Mouse (Mus musculus): ENCODE measurements at regions not wholly inside any gene's neighbourhood (a gene's known extent, or its start where the extent isn't known, plus 50 kb on each side); places are given as distances from the start of the nearest gene placed in this dataset.
A peak's percentile ranks its signal among the peaks of the same experiment; 100 is the strongest.

DNA sequence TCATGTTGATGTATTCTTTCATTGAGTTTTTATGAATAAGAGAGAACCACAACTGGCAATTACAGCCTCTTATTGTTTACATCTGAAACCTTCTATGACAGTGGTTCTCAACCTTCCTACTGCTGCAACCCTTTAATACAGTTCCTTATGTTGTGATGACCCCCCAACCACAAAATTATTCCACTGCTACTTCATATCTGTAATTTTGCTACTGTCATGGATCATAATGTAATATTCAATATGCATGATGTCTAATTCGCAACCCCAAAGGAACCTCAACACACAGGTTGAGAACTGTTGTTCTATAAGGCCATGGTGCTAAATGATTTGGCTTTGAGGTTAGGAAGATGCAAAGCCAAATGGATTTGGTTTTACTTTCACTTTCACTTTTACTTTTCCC lies 227.9 kb upstream of the Zic4 start:
- DNase-seq (ENCODE audit: low spot score), result no peak

DNA sequence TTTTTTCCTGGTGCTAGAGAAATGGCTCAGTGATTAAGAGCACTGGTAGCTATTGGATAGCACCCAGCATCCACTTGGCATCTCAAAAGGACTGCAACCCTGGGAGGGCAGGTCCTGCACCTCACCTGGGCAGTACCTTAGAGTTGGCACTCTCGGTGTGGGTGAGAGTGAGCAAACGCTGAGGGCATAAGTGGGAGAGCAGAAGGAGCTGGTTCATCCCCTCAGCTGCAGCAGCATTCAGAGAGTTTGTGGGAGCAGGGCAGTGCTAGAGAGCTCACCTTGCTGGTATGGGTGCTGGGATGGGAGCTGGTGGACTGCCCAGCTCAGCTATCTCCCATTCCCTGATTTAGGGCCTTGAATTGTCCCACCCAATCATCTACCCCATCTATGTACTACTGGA lies 227.1 kb upstream of the Zic4 start:
- DNase-seq (ENCODE audit: low spot score), result no peak

DNA sequence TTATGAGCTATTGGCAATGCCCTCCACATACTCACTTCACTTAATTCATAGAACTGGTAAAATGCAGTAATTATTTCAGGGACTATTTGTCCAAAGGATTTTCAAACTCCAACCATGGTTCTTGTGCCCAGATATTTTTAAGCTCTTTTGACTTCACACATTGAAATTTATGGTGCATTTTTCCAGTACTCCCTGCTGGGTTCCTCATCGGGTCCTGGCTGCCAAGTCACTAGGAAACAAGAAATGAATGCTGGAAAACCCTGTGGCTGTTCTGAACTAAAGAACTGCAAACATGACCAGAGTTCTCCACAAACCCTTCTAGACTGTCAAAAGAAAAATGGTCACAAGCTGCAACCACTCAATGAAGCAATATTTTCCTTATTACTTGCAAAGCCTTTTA lies 221.6 kb upstream of the Zic4 start:
- no peak for DNase-seq (ENCODE audit: low spot score)

DNA sequence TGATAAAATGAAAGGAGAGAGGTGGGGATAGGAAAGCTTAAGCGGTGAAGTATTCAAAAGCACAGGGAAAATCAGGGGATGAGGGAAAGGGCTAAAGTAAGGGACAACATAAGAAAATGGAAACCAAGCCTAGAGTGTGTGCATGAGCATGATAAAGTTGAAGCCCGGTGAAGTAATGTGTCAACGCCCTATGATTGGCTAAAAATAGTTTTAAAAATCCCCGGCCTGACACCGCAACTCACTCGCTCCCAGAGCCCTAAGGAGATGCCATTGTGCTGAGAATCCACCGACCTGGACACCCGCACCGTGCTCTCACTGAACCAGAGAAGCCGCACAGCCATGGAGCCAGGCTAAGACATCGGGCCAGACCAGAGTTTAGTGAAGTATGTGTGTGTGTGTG lies 210.3 kb upstream of the Zic4 start:
- DNase-seq (ENCODE audit: low spot score), result no peak

DNA sequence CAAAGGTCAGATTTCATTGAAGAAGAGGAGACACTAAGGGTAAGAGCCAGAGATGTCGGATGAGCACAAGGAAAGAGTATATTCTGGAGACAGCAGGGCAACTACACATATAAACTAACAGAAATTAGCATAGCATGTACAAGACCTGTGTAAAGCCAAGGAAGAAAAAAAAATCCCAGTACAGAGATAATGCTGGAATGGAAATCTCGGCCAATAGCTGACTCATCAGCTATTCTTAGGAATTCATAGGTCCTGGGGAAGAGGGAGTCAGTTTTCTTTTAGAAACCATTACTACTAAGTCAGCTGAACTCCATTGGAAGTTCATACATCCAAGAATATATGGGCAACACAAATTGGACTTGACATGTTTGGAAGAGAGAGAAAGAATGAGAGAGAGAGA lies 202.9 kb upstream of the Zic4 start:
- peak; percentile 16 for DNase-seq (ENCODE audit: low spot score)

DNA sequence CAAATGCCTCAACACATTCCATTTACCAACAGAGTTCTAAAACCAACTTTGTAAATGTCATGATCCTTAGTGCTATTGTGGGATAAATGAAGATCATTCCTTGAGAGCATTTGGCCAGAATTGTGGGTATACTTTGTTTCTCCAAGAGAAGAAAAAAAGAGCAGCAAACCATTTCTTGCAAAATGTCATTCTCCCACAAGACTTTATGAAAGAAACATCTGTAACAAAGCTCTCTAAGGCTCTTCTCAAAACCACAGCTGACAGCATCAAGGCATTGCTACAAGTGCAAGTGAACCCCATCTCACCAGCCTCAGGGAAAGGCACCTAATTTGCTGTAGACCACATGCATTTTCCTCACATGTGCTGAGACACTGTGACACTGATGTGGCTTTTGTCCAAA lies 194.3 kb upstream of the Zic4 start:
- DNase-seq (ENCODE audit: low spot score), result no peak

DNA sequence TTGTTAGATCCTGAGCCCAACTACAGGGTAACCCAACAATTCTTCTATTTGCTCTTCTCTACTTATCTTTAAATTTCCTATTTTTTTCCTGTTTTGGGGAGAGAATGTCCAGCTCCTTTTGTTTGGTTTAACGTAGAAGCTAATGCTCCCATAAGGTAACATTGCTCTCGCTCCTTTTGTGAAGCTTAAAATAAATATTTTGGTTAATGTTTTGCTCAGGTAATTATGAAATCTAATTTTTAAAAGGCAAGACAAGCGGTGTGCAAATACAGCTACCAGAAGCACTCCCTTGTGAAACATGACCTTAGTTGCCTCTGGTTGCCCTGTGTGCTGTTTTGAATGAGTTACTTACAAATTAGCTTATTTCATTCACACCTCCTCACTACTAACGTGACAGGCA lies 169.0 kb upstream of the Zic4 start:
- no peak for DNase-seq (ENCODE audit: low spot score)

DNA sequence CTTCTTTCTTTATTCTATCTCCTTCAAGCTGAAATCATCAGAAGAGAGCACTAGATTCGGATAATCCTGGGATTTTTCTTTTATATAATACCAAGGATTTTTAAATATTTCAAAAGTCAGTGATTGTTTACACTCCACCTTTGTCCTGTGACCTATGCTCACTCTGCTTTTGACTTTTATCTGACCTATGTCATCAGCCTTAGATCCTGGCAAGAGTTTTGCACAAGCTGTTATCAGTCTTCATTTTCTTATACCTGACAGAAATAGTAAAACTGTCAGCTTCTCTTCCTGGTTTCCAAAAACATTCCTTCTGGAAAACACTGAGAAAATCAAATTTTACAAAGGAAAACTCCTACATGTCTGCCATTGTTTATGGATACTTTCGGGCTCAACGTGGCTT lies 168.3 kb upstream of the Zic4 start:
- no peak for DNase-seq (ENCODE audit: low spot score)

DNA sequence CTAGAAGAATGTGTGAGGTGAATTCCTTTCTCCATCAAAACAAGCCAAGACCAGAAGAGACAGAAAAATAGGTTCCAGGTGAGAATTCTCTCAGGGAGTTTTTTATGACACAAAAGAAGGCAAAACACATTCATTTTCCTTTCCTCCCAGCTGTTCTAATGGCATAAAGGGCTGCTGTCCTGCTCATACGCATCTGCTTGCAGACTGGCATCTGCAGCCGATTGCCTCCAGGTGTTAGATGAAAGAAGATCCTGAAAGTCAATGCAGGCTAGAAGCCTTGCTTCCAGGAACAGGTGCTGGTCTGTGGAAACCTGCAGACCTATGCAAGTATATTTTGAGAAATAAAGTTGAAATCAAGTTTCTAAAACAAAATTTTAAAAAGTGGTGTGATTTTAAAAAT lies 154.9 kb upstream of the Zic4 start:
- no peak for DNase-seq (ENCODE audit: low spot score)

DNA sequence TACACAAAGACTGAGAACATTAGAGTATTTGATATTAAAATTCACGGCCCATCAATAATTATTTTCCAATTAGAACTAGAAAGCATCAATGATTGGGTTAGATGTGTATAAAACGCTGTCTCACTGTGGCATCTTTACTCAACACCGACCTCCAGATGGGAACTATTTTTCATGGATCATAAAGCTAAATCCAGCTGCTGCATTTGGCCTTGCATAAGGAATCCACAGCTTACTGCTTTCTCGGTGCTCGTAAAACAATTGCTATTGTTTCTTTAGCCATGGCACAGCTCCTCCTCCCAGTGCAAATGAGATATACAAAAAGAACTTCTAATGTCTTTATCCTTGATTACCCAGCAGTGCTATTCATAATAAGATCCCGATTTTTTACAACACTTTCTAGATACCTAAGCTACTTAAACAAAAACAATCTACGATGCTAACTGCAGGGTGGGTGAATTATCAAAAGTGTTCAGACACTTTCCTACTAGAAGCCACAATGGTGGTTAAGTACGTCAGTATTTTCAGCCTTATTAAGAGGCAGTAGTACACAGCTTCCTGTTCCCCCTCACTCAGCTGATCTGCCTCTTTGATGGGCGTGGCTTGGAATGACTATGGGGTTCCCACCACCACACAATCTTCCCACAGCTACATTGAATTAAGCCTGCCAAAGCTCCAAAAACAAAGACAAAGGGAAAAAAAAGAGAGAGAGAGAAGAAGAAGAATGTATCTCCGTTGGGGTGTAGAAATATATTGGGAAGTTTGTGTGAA lies 134.4 kb upstream of the Zic4 start:
- DNase-seq (ENCODE audit: low spot score), result no peak

DNA sequence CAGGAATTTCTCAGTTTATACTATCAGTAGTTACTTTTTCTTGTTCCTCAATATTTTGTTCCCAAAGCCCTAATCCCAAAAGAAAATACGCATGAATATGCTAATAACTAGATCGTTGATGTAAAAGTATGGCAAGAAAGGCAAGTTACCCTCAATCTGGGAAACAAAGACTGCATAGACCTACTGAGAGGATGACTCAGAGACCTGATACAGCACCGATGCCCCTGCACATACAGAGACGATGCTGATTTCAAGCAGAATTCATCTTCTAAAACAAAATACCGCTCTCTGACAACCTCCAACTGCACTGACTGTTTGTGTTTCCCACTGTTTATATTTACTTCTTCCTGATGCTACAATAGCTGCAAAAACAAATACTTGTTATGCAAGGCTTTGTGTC lies 133.7 kb upstream of the Zic4 start:
- DNase-seq (ENCODE audit: low spot score), result no peak

DNA sequence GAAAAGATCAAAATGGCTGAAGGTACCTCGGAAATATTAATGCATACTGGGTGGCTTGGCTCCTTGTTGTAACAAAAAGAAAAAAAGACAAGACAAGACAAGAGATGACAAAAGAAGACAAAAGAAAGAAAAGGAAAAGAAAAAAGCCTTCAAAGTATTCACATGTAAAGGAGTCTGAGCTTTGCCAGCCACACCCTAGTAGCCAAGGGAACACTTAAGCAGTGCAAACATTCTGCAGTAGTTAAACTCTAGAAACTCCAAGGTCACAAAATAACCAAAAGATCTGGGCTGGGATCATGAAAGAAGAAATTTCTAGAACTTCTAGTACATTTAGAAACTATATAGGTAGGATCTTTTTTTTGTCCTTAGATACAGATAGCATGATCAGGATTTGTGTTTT lies 108.3 kb upstream of the Zic4 start:
- no peak for DNase-seq (ENCODE audit: low spot score)

DNA sequence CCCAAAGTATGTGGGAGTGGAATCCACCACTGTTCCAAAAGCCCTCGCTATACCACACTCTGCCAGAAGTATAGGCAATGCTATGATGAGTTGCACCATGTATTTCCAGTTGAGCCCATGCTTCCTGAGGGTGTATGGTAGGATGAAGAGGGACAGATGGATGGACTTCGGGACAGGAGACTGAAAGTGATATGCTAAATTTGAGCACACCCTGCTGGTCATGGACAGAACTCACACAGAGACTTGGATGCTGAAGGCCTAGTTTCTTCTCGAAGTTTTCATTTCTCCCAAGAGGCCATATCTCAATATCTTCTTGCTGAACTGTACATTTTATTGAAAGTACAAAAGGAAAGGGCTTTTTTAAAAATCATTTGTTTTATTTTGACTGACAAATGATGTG lies 70.9 kb upstream of the Zic4 start:
- DNase-seq (ENCODE audit: low spot score), result no peak

Measured in heart, adult 8-10 months (tissue).